Mouse (Mus musculus) erythroblast, embryonic 14.5 days (primary cell): ENCODE data around the gene Hnf1b.

ENCODE experiments used
- GATA1 ChIP-seq: IDR thresholded peaks from 2 replicates; pipeline ENCODE4 v1.6.1; 2012; ENCODE audit warnings: low read length, inconsistent platforms, mixed read lengths
- TAL1 ChIP-seq: IDR thresholded peaks from 3 replicates; pipeline ENCODE4 v1.6.1; 2012; ENCODE audit warnings: low read length, inconsistent platforms, mixed read lengths

- no peak for TF ChIP-seq GATA1
- no peak for TF ChIP-seq TAL1
Observed at GRCm38 (mm10) chr11:83941950-83942840, 92.3 kb downstream of the Hnf1b start, which contains the start of gene Ddx52.
